Mouse (Mus musculus): Measurements from ENCODE around the gene Heatr9. TPM values are rescaled to one million over a fixed set of nuclear protein-coding genes. Genes with fewer than 3 reads are reported as not detected.
A peak's percentile ranks its signal among the peaks of the same experiment; 100 is the strongest.

The Heatr9 gene
- polyA plus RNA-seq, 1 experiment from 2014 or later: not detected

DNA sequence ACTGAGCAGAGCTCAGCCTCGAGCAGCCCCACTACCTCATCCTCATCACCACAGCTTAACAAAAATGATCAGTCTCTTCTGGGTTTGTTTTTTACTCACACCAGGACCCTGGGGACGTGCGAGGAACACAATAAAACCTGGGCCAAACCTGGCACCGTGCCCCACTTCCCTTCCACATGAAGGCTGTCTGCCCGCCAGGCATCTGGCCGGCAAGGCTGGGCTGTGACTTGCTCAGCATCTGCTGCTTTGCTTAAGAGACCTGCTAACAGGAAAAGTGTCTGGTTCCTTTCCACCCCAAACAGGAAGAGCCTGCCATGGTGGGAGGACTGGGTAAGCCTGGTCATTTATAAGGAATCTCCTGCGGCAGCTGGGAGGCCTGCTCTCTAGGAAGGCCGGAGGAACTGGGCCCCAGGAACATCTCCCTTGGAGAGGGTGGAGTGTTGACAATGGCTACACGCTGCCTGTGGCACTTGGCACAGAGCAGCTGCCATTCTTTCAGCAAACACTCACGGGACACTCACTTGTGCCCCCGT lies 54.8 kb downstream of the Heatr9 start:
- 35% methylated on average over 11 of the region's 11 CpGs for WGBS (ENCODE audit: insufficient replicate concordance)
- H3K27me3 ChIP-seq (ENCODE audit: control insufficient read depth, insufficient read depth, low read depth, low read length): peaks cover 26% of the 10 kb centered on the region
- no peaks in the 10 kb centered on the region for H3K9me3 ChIP-seq (replicated peaks; ENCODE audit: control insufficient read depth, low read length)
- H3K36me3 ChIP-seq (ENCODE audit: control insufficient read depth, insufficient read depth): no peaks in the 10 kb centered on the region
- no peak overlapping the region for H3K4me3 ChIP-seq (ENCODE audit: low read depth, low read length)
- no peak overlapping the region for H3K9ac ChIP-seq (ENCODE audit: low read depth, low read length)
- H3K27ac ChIP-seq (ENCODE audit: low read length): no peak overlapping the region
- peaks cover 7% of the 10 kb centered on the region for H3K4me1 ChIP-seq (ENCODE audit: control insufficient read depth, low read depth, low read length)
- H3K4me2 ChIP-seq (ENCODE audit: low read depth, low read length): no peak overlapping the region
- ATAC-seq (ENCODE audit: low read depth): peak; percentile 28; the same call in 1 of the 2 replicates

DNA sequence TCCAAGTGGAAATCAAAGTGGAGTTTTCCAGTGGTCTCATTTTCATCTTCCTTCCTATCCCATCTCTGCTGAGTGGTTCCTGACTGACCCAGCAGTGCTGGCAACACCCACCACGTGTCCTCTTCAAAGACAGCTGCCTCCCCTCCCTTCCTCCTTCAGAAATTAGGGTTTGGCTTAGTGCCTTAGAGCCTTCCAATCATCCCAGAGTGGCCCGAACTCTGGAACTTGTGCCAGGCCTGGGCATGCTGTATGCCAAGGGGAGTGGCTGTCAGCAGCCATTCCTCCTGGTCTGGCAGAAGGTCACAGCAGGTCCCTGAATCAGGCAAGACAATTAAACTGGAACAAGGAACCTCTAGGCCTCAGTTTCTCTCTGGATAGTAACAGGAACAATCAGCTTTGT lies 56.0 kb downstream of the Heatr9 start:
- Histone ChIP-seq H3K9ac (ENCODE audit: low read depth, low read length) (no peak overlapping the region), H3K36me3 (ENCODE audit: control insufficient read depth, insufficient read depth) (no peaks in the 10 kb centered on the region), H3K4me3 (ENCODE audit: low read depth, low read length) (no peak overlapping the region), H3K4me2 (ENCODE audit: low read depth, low read length) (no peak overlapping the region), H3K9me3 (replicated peaks; ENCODE audit: control insufficient read depth, low read length) (no peaks in the 10 kb centered on the region), H3K4me1 (ENCODE audit: control insufficient read depth, low read depth, low read length) (no peaks in the 10 kb centered on the region), H3K27ac (ENCODE audit: low read length) (no peak overlapping the region), H3K27me3 (ENCODE audit: control insufficient read depth, insufficient read depth, low read depth, low read length) (peaks cover 34% of the 10 kb centered on the region)
- 35% methylated on average over 2 of the region's 2 CpGs for WGBS (ENCODE audit: insufficient replicate concordance)
- ATAC-seq (ENCODE audit: low read depth): no peak

DNA sequence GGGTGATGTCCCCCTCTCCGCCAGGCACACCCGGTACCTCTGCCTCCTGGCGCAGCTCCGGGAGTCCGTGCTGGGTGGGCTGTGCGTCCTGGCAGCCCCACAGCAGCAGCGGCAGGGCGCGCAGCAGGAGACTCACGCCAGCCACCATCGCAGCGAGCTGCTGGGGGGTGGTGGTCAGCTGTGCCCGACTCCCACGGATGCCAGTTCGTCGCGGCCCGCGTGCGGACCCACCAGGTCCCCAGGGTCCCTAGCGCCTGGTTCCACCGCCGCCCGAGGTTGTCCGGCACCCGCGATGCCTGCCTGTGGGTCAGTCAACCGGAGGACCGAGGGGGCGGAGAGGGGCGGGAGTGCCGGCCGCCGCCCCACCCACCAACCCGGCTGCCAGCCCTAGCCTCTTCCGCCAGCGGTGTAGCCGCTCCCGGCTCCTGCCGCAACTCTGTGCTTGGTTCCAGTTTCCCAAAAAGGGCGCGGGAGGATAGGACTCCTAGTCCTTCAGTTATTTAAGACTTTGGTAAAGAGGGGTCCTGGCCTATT lies 59.2 kb downstream of the Heatr9 start, which contains the start of gene Mmp28:
TSS of gene Mmp28 (minus strand) at position 361 of the 534 bp plus-strand sequence.
- ATAC-seq (ENCODE audit: low read depth): peak; percentile 62; the same call in 1 of the 2 replicates
- WGBS (ENCODE audit: insufficient replicate concordance): 0% methylated on average over 42 of the region's 42 CpGs
- no peak within 1 kb of the TSS; the same call in 1 of the 2 replicates for H3K9ac ChIP-seq (ENCODE audit: low read depth, low read length)

More for the DNA sequence above, 59.2 kb downstream of the Heatr9 start, which contains the start of gene Mmp28:
- Histone ChIP-seq H3K36me3 (ENCODE audit: control insufficient read depth, insufficient read depth) (no peaks in the 10 kb centered on the region), H3K4me2 (ENCODE audit: low read depth, low read length) (peak within 1 kb of the TSS; percentile 68), H3K27me3 (ENCODE audit: control insufficient read depth, insufficient read depth, low read depth, low read length) (peaks cover 34% of the 10 kb centered on the region), H3K4me3 (ENCODE audit: low read depth, low read length) (peak within 1 kb of the TSS; percentile 56), H3K9me3 (replicated peaks; ENCODE audit: control insufficient read depth, low read length) (no peaks in the 10 kb centered on the region), H3K27ac (ENCODE audit: low read length) (no peak within 1 kb of the TSS), H3K4me1 (ENCODE audit: control insufficient read depth, low read depth, low read length) (no peaks in the 10 kb centered on the region)

Other genes with a start within 250 kb of the Heatr9 start
- 39.7 and 43.0 TPM in 2 replicates for gene Slfn14, start 235.4 kb downstream of the Heatr9 start, polyA plus RNA-seq (2015; fragmentation: Nextera tagmentation; extraction: Ambion mirVana)
- 19.2 and 21.7 TPM in 2 replicates for gene Ap2b1, start 223.2 kb downstream of the Heatr9 start, polyA plus RNA-seq (2015; fragmentation: Nextera tagmentation; extraction: Ambion mirVana)
- gene Pex12, start 219.6 kb downstream of the Heatr9 start, polyA plus RNA-seq (2015; fragmentation: Nextera tagmentation; extraction: Ambion mirVana): 5.6 and 6.2 TPM in 2 replicates
- gene Rasl10b, start 113.0 kb downstream of the Heatr9 start, polyA plus RNA-seq (2015; fragmentation: Nextera tagmentation; extraction: Ambion mirVana): 0.02 and 0.07 TPM in 2 replicates
- gene Gas2l2, start 92.7 kb downstream of the Heatr9 start, polyA plus RNA-seq (2015; fragmentation: Nextera tagmentation; extraction: Ambion mirVana): not detected in 2 replicates
- gene 1700020L24Rik, start 84.5 kb downstream of the Heatr9 start, polyA plus RNA-seq (2015; fragmentation: Nextera tagmentation; extraction: Ambion mirVana): 1.7 and 2.4 TPM in 2 replicates
- gene Mmp28, start 59.1 kb downstream of the Heatr9 start, polyA plus RNA-seq (2015; fragmentation: Nextera tagmentation; extraction: Ambion mirVana): 0.37 and 0.42 TPM in 2 replicates
- gene Taf15, start 49.1 kb downstream of the Heatr9 start, polyA plus RNA-seq (2015; fragmentation: Nextera tagmentation; extraction: Ambion mirVana): 4.1 and 4.2 TPM in 2 replicates
- gene Ccl5, start 8.3 kb upstream of the Heatr9 start, polyA plus RNA-seq (2015; fragmentation: Nextera tagmentation; extraction: Ambion mirVana): 1.2 and 1.7 TPM in 2 replicates
- 66.8 and 71.8 TPM in 2 replicates for gene Ccl9, start 56.5 kb upstream of the Heatr9 start, polyA plus RNA-seq (2015; fragmentation: Nextera tagmentation; extraction: Ambion mirVana)
- gene Ccl6, start 70.9 kb upstream of the Heatr9 start, polyA plus RNA-seq (2015; fragmentation: Nextera tagmentation; extraction: Ambion mirVana): 16.3 and 16.9 TPM in 2 replicates
- gene Rpl9-ps1, start 123.4 kb upstream of the Heatr9 start, polyA plus RNA-seq (2015; fragmentation: Nextera tagmentation; extraction: Ambion mirVana): not detected in 2 replicates
- 0.34 and 0.44 TPM in 2 replicates for gene Ccl3, start 127.2 kb upstream of the Heatr9 start, polyA plus RNA-seq (2015; fragmentation: Nextera tagmentation; extraction: Ambion mirVana)
- 0.48 and 0.50 TPM in 2 replicates for gene Ccl4, start 140.4 kb upstream of the Heatr9 start, polyA plus RNA-seq (2015; fragmentation: Nextera tagmentation; extraction: Ambion mirVana)
- gene Wfdc17, start 181.8 kb upstream of the Heatr9 start, polyA plus RNA-seq (2015; fragmentation: Nextera tagmentation; extraction: Ambion mirVana): 20.4 and 20.6 TPM in 2 replicates
- 0.18 TPM in 1 of 2 replicates, not detected in the other for gene Wfdc18, start 186.8 kb upstream of the Heatr9 start, polyA plus RNA-seq (2015; fragmentation: Nextera tagmentation; extraction: Ambion mirVana)
- 52.2 and 61.4 TPM in 2 replicates for gene Wfdc21, start 224.8 kb upstream of the Heatr9 start, polyA plus RNA-seq (2015; fragmentation: Nextera tagmentation; extraction: Ambion mirVana)
- gene Heatr6, start 231.5 kb upstream of the Heatr9 start, polyA plus RNA-seq (2015; fragmentation: Nextera tagmentation; extraction: Ambion mirVana): 5.6 and 7.2 TPM in 2 replicates

Data from liver, embryonic 16.5 days (tissue).